Comparison of ENCODE assay signal across 1 mouse cellular context in the genomic region with DNA sequence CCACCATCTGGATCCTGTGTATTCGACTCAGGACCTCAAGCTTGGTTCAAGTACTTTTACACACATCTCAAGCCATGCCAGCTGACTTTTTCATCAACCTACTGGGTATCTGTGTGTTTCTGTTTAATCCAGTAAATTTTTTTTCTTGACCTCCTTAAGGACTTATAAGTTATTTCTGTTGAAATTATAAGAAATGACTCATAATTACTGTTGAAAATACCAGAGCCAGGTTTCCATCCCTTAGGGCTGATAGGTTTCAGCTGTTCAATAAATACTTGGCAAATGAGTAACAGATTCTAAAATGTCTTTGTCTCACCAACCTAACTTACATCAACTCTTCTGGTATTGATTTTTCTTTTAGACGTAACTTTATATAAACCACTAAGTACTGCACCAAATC.
TF ChIP-seq lines count a peak whose summit lies in the region.

No protein-coding gene starts in this region.

TF ChIP-seq in CH12.LX, 34 proteins besides CTCF, POLR2A, EP300 and RAD21:
- TF ChIP-seq SMC3 (IDR thresholded peaks at IDR 0.05; ENCODE audit: low read depth, low read length) (no peak), TCF12 (IDR thresholded peaks at IDR 0.05; ENCODE audit: low read depth, low read length) (no peak), ZMIZ1 (IDR thresholded peaks at IDR 0.05; ENCODE audit: low read depth, low read length) (no peak), CHD2 (IDR thresholded peaks at IDR 0.05; ENCODE audit: low read length) (no peak), MEF2A (IDR thresholded peaks at IDR 0.05; ENCODE audit: borderline replicate concordance, low read depth, low read length) (no peak), JUN (IDR thresholded peaks at IDR 0.05; ENCODE audit: insufficient read depth, low read depth, low read length) (no peak), POLR2AphosphoS2 (IDR thresholded peaks at IDR 0.05; ENCODE audit: low read depth, low read length) (no peak), USF1 (IDR thresholded peaks at IDR 0.05; ENCODE audit: low read depth, low read length) (no peak), ZKSCAN1 (IDR thresholded peaks at IDR 0.05; ENCODE audit: borderline replicate concordance, low read depth, low read length) (no peak), JUND (conservative IDR thresholded peaks at IDR 0.05; ENCODE audit: low read depth, low read length) (no peak), RCOR1 (conservative IDR thresholded peaks at IDR 0.05; ENCODE audit: low read depth, low read length) (no peak)
